Mouse (Mus musculus): ENCODE data around the gene Gper1. TPM values are rescaled to one million over a fixed set of nuclear protein-coding genes. Genes with fewer than 3 reads are reported as not detected.

Gper1 gene
- total RNA-seq, 2 experiments from 2014 or later: 2.2 to 2.4 TPM

- intact Hi-C loops (cut with DNase I; ENCODE audit: low total_unique reads): loop anchor here (5.0 kb wide), 1 partner anchor 104 kb away; no protein-coding TSS in a partner anchor
- DNase-seq: no peak
These were observed 43.9 kb downstream of the Gper1 start for GRCm38 (mm10) chr5:139466801-139467200.

- intact Hi-C loops (cut with DNase I; ENCODE audit: low total_unique reads): loop anchor here (5.0 kb wide), 1 partner anchor 106 kb away; no protein-coding TSS in a partner anchor
- DNase-seq: no peak
These were observed 45.0 kb downstream of the Gper1 start for GRCm38 (mm10) chr5:139467998-139468397.

GRCm38 (mm10) chr5:139474741-139475140 lies 51.8 kb downstream of the Gper1 start:
- DNase-seq: no peak
- intact Hi-C loops (cut with DNase I; ENCODE audit: low total_unique reads): no loop called here

Other genes with a start within 250 kb of the Gper1 start
- 10 to 100 TPM; 31.0 to 33.2 TPM for gene Sun1, start 222.5 kb upstream of the Gper1 start, total RNA-seq (2021)
- 10 to 100 TPM; 36.2 to 39.8 TPM for gene Get4, start 170.8 kb upstream of the Gper1 start, total RNA-seq (2021)
- gene Adap1, start 97.5 kb upstream of the Gper1 start, total RNA-seq (2021): 1 to 10 TPM in 1 of 2 experiments, under 1 TPM in 1; 0.78 to 2.0 TPM
- gene Cox19, start 71.7 kb upstream of the Gper1 start, total RNA-seq (2021): 10 to 100 TPM; 58.6 to 79.3 TPM
- gene Cyp2w1, start 70.5 kb upstream of the Gper1 start, total RNA-seq (2021): not detected
- 10 to 100 TPM; 17.2 to 26.0 TPM for gene Gpr146, start 45.5 kb upstream of the Gper1 start, total RNA-seq (2021)
- under 1 TPM; 0.39 to 0.60 TPM for gene C130050O18Rik, start 17.9 kb upstream of the Gper1 start, total RNA-seq (2021)
- gene 3110082I17Rik, start 37.4 kb downstream of the Gper1 start, total RNA-seq (2021): 1 to 10 TPM; 9.2 TPM
- gene Zfand2a, start 61.4 kb downstream of the Gper1 start, total RNA-seq (2021): 10 to 100 TPM in 1 of 2 experiments, 1 to 10 TPM in 1; 8.6 to 10.2 TPM
- not detected for gene Uncx, start 120.3 kb downstream of the Gper1 start, total RNA-seq (2021)

Measured in gastrocnemius, postnatal 14 days (tissue).